Mouse (Mus musculus) C2C12 (cell line): ENCODE measurements at regions not wholly inside any gene's neighbourhood (a gene's known extent, or its start where the extent isn't known, plus 50 kb on each side); places are given as distances from the start of the nearest gene placed in this dataset.

Experiments
- CTCF ChIP-seq: IDR thresholded peaks from one replicate; pipeline ENCODE4 v1.5.1; 2011; ENCODE audit not compliant: control insufficient read depth, insufficient read depth, insufficient read length
- MYOG ChIP-seq: IDR thresholded peaks from one replicate; pipeline ENCODE4 v1.6.1; 2011; ENCODE audit not compliant: control insufficient read depth, insufficient read length; ENCODE audit errors: extremely low read depth

GRCm38 (mm10) chr3:37909821-37910220 lies 185.5 kb upstream of the Gm5148 start:
- no peak for TF ChIP-seq CTCF
- TF ChIP-seq MYOG, result no peak
